Mouse (Mus musculus) limb, embryonic 12.5 days (tissue): ENCODE results near the gene Wdr95. TPM values are rescaled to one million over a fixed set of nuclear protein-coding genes. Genes with fewer than 3 reads are reported as not detected.

Experiments
- ATAC-seq: fragments of 200-750 bp; cut with Nextera tagmentation; 2 replicates; pipeline ENCODE4 v1.8.0; 2017; ENCODE audit warnings: low read depth, moderate TSS enrichment; ENCODE audit not compliant: insufficient number of reproducible peaks, insufficient read depth, low FRiP score, low TSS enrichment
- H3K27ac ChIP-seq: fragments of 300-500 bp; sonication (generic); 2 replicates; pipeline ENCODE4 v1.5.1; 2016; ENCODE audit warnings: mild to moderate bottlenecking, moderate library complexity
- H3K27me3 ChIP-seq: fragments of 300-500 bp; sonication (generic); 2 replicates; pipeline ENCODE4 v1.6.1; 2016; ENCODE audit warnings: mild to moderate bottlenecking, moderate library complexity
- H3K36me3 ChIP-seq: fragments of 300-500 bp; sonication (generic); 2 replicates; pipeline ENCODE4 v1.6.1; 2016; ENCODE audit warnings: mild to moderate bottlenecking, moderate library complexity
- H3K4me1 ChIP-seq: fragments of 300-500 bp; sonication (generic); replicated peaks from 2 replicates; pipeline ENCODE4 v1.6.1; 2016
- H3K4me2 ChIP-seq: fragments of 300-500 bp; sonication (generic); 2 replicates; pipeline ENCODE4 v1.6.1; 2016; ENCODE audit warnings: mild to moderate bottlenecking, moderate library complexity
- H3K4me3 ChIP-seq: fragments of 300-500 bp; sonication (generic); replicated peaks from 2 replicates; pipeline ENCODE4 v1.5.1; 2016; ENCODE audit warnings: mild to moderate bottlenecking
- H3K9ac ChIP-seq: fragments of 300-500 bp; sonication (generic); replicated peaks from 2 replicates; pipeline ENCODE4 v1.6.1; 2016; ENCODE audit warnings: mild to moderate bottlenecking, moderate library complexity
- H3K9me3 ChIP-seq: fragments of 300-500 bp; sonication (generic); 2 replicates; pipeline ENCODE4 v1.6.1; 2016; ENCODE audit warnings: mild to moderate bottlenecking, moderate library complexity
- WGBS: fragments of 180-500 bp; shearing (Covaris S2); methylation state at CpG from one replicate; pipeline ENCODE4 v1.1.7; 2016; 5-methylcytosine and 5-hydroxymethylcytosine counted together
- polyA plus RNA-seq: library from polyadenylated mRNA; unstranded; fragments of >200 nt; fragmentation: Nextera tagmentation; extraction: Ambion mirVana; gene quantifications from 2 replicates; pipeline ENCODE4 v1.2.1, GENCODE M21; 2016

Wdr95 gene
- polyA plus RNA-seq, 1 experiment from 2014 or later = not detected

- H3K27me3 ChIP-seq = no peaks in the 10 kb centered on the region
- no peak overlapping the region for H3K9ac ChIP-seq
- no peak overlapping the region for H3K27ac ChIP-seq
- ATAC-seq = no peak
- WGBS = 94% methylated on average over 3 of the region's 3 CpGs
- no peak overlapping the region for H3K4me2 ChIP-seq
- H3K36me3 ChIP-seq = peaks cover 97% of the 10 kb centered on the region
- no peaks in the 10 kb centered on the region for H3K9me3 ChIP-seq
- no peaks in the 10 kb centered on the region for H3K4me1 ChIP-seq
- no peak overlapping the region for H3K4me3 ChIP-seq
These were observed 97.1 kb downstream of the Wdr95 start for GRCm38 (mm10) chr5:149625547-149625946.

GRCm38 (mm10) chr5:149634409-149635035 is 106.0 kb downstream of the Wdr95 start:
- H3K4me1 ChIP-seq = peaks cover 15% of the 10 kb centered on the region
- peak overlapping the region; percentile 79 for H3K4me2 ChIP-seq
- H3K27me3 ChIP-seq = no peaks in the 10 kb centered on the region
- H3K9me3 ChIP-seq = no peaks in the 10 kb centered on the region
- H3K27ac ChIP-seq = no peak overlapping the region
- 75% methylated on average over 11 of the region's 11 CpGs for WGBS
- peak overlapping the region; percentile 80 for H3K9ac ChIP-seq
- H3K36me3 ChIP-seq = peaks cover 38% of the 10 kb centered on the region
- ATAC-seq = no peak
- peak overlapping the region; percentile 79 for H3K4me3 ChIP-seq

- peak overlapping the region; percentile 79 for H3K4me3 ChIP-seq
- H3K36me3 ChIP-seq = peaks cover 28% of the 10 kb centered on the region
- ATAC-seq = no peak
- peak overlapping the region; percentile 90 for H3K27ac ChIP-seq
- under 1% methylated on average over 24 of the region's 24 CpGs for WGBS
- H3K4me1 ChIP-seq = peaks cover 15% of the 10 kb centered on the region
- H3K27me3 ChIP-seq = no peaks in the 10 kb centered on the region
- peak overlapping the region; percentile 79 for H3K4me2 ChIP-seq
- H3K9me3 ChIP-seq = no peaks in the 10 kb centered on the region
- peak overlapping the region; percentile 80 for H3K9ac ChIP-seq
These were observed 107.1 kb downstream of the Wdr95 start for GRCm38 (mm10) chr5:149635556-149635955.

GRCm38 (mm10) chr5:149636075-149636920 is 107.8 kb downstream of the Wdr95 start, which contains the start of gene Hsph1:
Hsph1 (minus strand) TSS chr5:149636376.
- Histone ChIP-seq H3K4me2 (peak within 1 kb of the TSS; percentile 79), H3K27ac (peak within 1 kb of the TSS; percentile 90), H3K4me3 (peak within 1 kb of the TSS; percentile 79), H3K36me3 (peaks cover 20% of the 10 kb centered on the region), H3K9me3 (no peaks in the 10 kb centered on the region), H3K9ac (peak within 1 kb of the TSS; percentile 80), H3K4me1 (peaks cover 15% of the 10 kb centered on the region), H3K27me3 (no peaks in the 10 kb centered on the region)
- under 1% methylated on average over 60 of the region's 60 CpGs for WGBS
- ATAC-seq = peak; percentile 99

- H3K27me3 ChIP-seq = no peaks in the 10 kb centered on the region
- peak overlapping the region; percentile 79 for H3K4me2 ChIP-seq
- H3K4me3 ChIP-seq = peak overlapping the region; percentile 79
- H3K36me3 ChIP-seq = peaks cover 12% of the 10 kb centered on the region
- H3K4me1 ChIP-seq = peaks cover 15% of the 10 kb centered on the region
- WGBS = 63% methylated on average over 8 of the region's 8 CpGs
- no peak for ATAC-seq
- no peaks in the 10 kb centered on the region for H3K9me3 ChIP-seq
- 0 out of 2 replicates have a peak overlapping the region, but pooled peaks have one; percentile 20 for H3K27ac ChIP-seq
- 0 out of 2 replicates have a peak overlapping the region, but pooled peaks have one; percentile 47 for H3K9ac ChIP-seq
These were observed 108.8 kb downstream of the Wdr95 start for GRCm38 (mm10) chr5:149637306-149637705.

GRCm38 (mm10) chr5:149641277-149641892 is 112.9 kb downstream of the Wdr95 start:
- Histone ChIP-seq H3K27ac (no peak overlapping the region), H3K9ac (no peak overlapping the region), H3K4me2 (no peak overlapping the region), H3K27me3 (no peaks in the 10 kb centered on the region), H3K4me3 (no peak overlapping the region), H3K9me3 (no peaks in the 10 kb centered on the region), H3K4me1 (no peaks in the 10 kb centered on the region), H3K36me3 (no peaks in the 10 kb centered on the region)
- WGBS = 84% methylated on average over 8 of the region's 8 CpGs
- no peak for ATAC-seq

- no peaks in the 10 kb centered on the region for H3K27me3 ChIP-seq
- WGBS = 51% methylated on average over 6 of the region's 6 CpGs
- H3K9ac ChIP-seq = no peak overlapping the region
- H3K27ac ChIP-seq = no peak overlapping the region
- no peak overlapping the region for H3K4me3 ChIP-seq
- H3K36me3 ChIP-seq = no peaks in the 10 kb centered on the region
- H3K4me1 ChIP-seq = no peaks in the 10 kb centered on the region
- ATAC-seq = no peak
- H3K4me2 ChIP-seq = no peak overlapping the region
- H3K9me3 ChIP-seq = no peaks in the 10 kb centered on the region
These were observed 113.9 kb downstream of the Wdr95 start for GRCm38 (mm10) chr5:149642366-149642765.

GRCm38 (mm10) chr5:149642783-149643509 is 114.5 kb downstream of the Wdr95 start:
- Histone ChIP-seq H3K27me3 (no peaks in the 10 kb centered on the region), H3K4me3 (no peak overlapping the region), H3K4me2 (no peak overlapping the region), H3K4me1 (no peaks in the 10 kb centered on the region), H3K9ac (no peak overlapping the region), H3K36me3 (no peaks in the 10 kb centered on the region), H3K27ac (no peak overlapping the region), H3K9me3 (no peaks in the 10 kb centered on the region)
- 85% methylated on average over 11 of the region's 11 CpGs for WGBS
- no peak for ATAC-seq

- H3K9me3 ChIP-seq = no peaks in the 10 kb centered on the region
- WGBS = 73% methylated on average over 8 of the region's 8 CpGs
- no peak overlapping the region for H3K4me3 ChIP-seq
- no peaks in the 10 kb centered on the region for H3K27me3 ChIP-seq
- no peak overlapping the region for H3K27ac ChIP-seq
- H3K4me1 ChIP-seq = 0 out of 2 replicates have a peak, but pooled peaks cover 11% of the 10 kb centered on the region
- no peak overlapping the region for H3K4me2 ChIP-seq
- no peak for ATAC-seq
- H3K36me3 ChIP-seq = no peaks in the 10 kb centered on the region
- no peak overlapping the region for H3K9ac ChIP-seq
These were observed 119.1 kb downstream of the Wdr95 start for GRCm38 (mm10) chr5:149647367-149648115.

GRCm38 (mm10) chr5:149648196-149648595 is 119.7 kb downstream of the Wdr95 start:
- no peak overlapping the region for H3K9ac ChIP-seq
- H3K27ac ChIP-seq = no peak overlapping the region
- no peaks in the 10 kb centered on the region for H3K36me3 ChIP-seq
- no peaks in the 10 kb centered on the region for H3K27me3 ChIP-seq
- H3K4me3 ChIP-seq = no peak overlapping the region
- H3K4me1 ChIP-seq = 0 out of 2 replicates have a peak, but pooled peaks cover 11% of the 10 kb centered on the region
- H3K9me3 ChIP-seq = no peaks in the 10 kb centered on the region
- 60% methylated on average over 4 of the region's 4 CpGs for WGBS
- H3K4me2 ChIP-seq = no peak overlapping the region
- no peak for ATAC-seq
